Mouse (Mus musculus) cerebellum, adult (tissue): ENCODE data around the gene Tpcn2.

Source experiments
- ATAC-seq: cut with Nextera tagmentation; 2 replicates; pipeline ENCODE4 v1.9.2; 2017; ENCODE audit warnings: mild to moderate bottlenecking, moderate library complexity, mixed read lengths; ENCODE audit not compliant: insufficient number of reproducible peaks, low FRiP score, low TSS enrichment

The Tpcn2 gene

GRCm38 (mm10) chr7:145176750-145177589 lies 106.8 kb downstream of the Tpcn2 start:
- no peak for ATAC-seq

GRCm38 (mm10) chr7:145173563-145173962 lies 110.2 kb downstream of the Tpcn2 start:
- no peak for ATAC-seq

GRCm38 (mm10) chr7:145173116-145173515 lies 110.7 kb downstream of the Tpcn2 start:
- ATAC-seq, result no peak

GRCm38 (mm10) chr7:145169703-145170102 lies 114.1 kb downstream of the Tpcn2 start:
- no peak for ATAC-seq

- ATAC-seq, result no peak
Measured at GRCm38 (mm10) chr7:145159283-145160240, 124.2 kb downstream of the Tpcn2 start.

GRCm38 (mm10) chr7:145155666-145156065 lies 128.1 kb downstream of the Tpcn2 start:
- no peak for ATAC-seq

- no peak for ATAC-seq
Measured at GRCm38 (mm10) chr7:145154066-145154465, 129.7 kb downstream of the Tpcn2 start.

- ATAC-seq, result no peak
Measured at GRCm38 (mm10) chr7:145151845-145152244, 132.0 kb downstream of the Tpcn2 start.

GRCm38 (mm10) chr7:145148902-145149301 lies 134.9 kb downstream of the Tpcn2 start:
- ATAC-seq, result no peak

- no peak for ATAC-seq
Measured at GRCm38 (mm10) chr7:145147973-145148698, 135.7 kb downstream of the Tpcn2 start.

GRCm38 (mm10) chr7:145146252-145146930 lies 137.4 kb downstream of the Tpcn2 start:
- no peak for ATAC-seq

GRCm38 (mm10) chr7:145143502-145144070 lies 140.2 kb downstream of the Tpcn2 start:
- ATAC-seq, result no peak

- ATAC-seq, result no peak
Measured at GRCm38 (mm10) chr7:145140656-145141055, 143.2 kb downstream of the Tpcn2 start.

GRCm38 (mm10) chr7:145139576-145139975 lies 144.2 kb downstream of the Tpcn2 start:
- ATAC-seq, result no peak

GRCm38 (mm10) chr7:145139100-145139499 lies 144.7 kb downstream of the Tpcn2 start:
- ATAC-seq, result no peak

GRCm38 (mm10) chr7:145137871-145138270 lies 145.9 kb downstream of the Tpcn2 start:
- ATAC-seq, result no peak

- ATAC-seq, result no peak
Measured at GRCm38 (mm10) chr7:145136831-145137230, 147.0 kb downstream of the Tpcn2 start.
